Mouse (Mus musculus): Measurements from ENCODE around the gene Kif2c. TPM values are rescaled to one million over a fixed set of nuclear protein-coding genes. Genes with fewer than 3 reads are reported as not detected.

Gene Kif2c
- not detected for polyA plus RNA-seq (2014; fragmentation: Illumina TruSeq; extraction: RNeasy Lipid Tissue Mini Kit (QIAGEN cat#74804); ENCODE audit: low read depth, low replicate concordance)

DNA sequence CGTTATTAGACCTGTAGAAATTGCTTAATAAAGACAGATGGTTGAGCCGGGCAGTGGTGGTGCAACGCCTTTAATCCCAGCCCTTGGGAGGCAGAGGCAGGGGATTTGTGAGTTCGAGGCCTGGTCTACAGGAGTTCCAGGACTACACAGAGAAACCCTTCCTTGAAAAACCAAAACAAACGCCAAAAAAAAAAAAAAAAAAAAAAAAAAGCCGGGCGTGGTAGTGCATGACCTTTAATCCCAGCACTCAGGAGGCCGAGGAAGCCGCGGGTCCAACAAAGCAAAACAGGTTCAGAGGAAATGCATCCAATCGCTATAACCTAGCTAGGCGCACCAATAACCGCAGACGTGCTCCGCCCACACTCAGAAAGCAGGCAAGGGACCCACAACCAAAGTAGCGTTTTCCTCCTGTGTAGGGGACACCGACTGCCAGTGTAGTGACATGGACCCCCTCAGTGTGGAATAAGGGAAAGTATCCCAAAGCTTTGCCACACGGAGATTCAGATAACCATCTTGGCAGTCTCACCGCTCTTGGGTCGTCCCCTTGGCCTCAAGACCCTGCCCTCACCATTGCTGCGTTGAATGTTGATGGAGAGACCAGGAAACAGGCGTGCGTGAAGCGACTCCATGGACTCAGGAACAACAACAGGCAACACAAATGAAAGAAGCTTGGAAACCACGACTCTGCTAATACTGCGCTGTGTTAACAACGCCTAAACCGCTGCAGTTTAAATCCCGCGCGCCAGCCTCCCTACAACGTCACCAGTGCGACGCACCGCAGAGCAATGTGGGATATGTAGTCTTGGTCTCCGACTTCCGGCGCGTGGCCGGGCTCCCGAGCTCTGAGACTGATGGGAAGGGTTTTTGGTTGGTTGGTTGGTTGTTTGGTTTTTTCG lies at the start of gene Kif2c:
TSS of gene Kif2c (minus strand) at position 777 of the 896 bp plus-strand sequence.

GRCm38 (mm10) chr4:117155792-117156355 lies 26.6 kb downstream of the Kif2c start, which contains the start of gene Rps8:
Rps8 (minus strand) TSS chr4:117156243.

DNA sequence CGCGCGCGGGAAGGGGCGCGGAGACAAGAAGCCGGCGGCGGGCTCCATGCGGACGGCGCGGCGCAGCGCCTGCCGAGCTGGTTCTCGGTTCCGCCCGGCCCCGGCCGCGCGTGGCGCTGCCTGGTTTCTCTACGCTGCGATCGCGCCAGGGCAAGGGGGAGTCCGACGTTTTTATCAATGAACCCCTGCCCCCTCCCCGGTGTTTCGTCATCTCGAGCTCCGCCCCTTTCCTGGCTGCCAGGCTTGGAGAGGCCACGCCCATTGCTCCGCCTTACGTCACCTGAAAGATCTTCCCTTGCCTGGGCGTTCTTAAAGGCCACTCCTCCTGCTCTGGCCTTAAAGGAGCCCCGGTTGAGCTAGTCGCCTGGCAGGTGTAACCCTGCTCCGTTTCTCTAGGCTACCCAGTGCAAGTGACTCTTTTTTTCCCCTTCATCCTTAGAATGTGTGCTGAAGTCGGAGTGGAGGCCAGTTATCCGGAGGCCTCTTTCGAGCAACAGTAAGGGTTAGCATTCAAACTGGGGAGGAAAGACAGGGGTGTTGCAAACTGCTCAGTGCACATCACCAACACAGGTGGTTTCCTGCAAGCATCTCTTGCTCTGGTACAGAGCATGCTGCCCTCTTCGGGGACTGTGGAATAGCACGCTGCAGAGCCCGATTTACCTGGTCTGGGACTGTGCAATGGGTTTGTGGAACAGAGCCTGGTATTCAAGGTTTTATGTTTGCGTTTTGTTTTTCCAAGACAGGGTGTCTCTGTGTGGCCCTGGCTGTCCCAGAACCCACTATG lies 48.4 kb downstream of the Kif2c start, which contains the start of gene Plk3:
TSS of gene Plk3 (minus strand) at position 147 of the 784 bp plus-strand sequence.

DNA sequence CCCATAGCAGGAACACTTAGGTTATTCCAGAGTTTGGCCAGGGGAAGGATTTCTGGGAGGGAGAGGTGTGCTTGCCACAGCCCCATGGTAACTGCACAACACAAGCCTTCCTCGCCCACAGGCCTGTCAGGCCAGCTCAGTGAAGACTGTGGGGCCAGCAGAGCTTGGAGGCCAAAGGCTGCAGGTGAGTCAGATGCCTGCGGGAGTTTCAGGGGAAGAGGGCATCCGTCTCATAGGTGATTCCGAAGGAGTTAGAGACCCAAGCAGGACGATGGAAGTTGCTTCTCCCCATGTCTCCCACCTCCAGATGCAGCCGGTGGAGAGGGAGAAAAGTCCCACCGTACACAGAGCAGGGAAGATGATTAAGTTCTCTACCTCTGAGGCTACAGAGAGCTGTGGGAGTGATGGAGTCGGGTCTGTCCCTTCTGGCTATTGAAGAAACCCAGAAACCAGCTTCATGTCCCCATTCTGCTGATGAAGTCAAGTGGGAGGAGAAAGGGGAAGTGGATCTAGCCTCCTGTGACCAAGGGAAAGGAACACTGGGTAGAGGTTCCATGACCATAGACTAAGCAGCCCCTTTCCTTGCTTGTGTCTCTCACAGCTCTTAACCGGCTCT lies 55.7 kb downstream of the Kif2c start, which contains the start of gene Tctex1d4:
TSS of gene Tctex1d4 (plus strand) at position 120 of the 616 bp plus-strand sequence.

DNA sequence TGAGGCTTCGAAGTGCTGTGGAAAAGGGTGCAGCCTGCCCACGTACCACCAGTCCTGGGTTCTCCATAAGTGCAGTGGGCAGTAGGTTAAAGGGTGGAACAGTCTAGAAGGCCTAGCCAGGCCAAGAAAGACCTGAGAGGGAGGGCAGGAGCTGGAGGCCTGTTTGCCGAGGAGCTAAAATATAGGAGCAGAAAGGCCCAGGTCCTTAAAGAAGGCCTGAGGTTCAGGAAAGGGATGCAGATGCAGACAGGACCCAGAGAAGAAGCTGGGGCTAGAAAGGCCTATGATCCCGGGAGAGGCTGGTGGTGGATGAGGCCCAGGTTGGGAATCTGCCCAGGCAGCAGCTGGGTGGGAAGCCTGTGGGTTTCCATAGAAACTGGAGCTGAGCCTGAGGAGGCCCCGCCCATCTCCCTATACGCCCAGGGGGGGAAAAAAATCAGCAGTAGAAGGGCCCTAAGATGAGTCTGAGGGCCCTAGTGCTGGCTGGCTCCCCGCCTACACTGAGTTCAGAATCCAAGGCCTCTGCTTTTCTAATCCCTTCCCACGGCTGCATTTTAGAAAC lies 57.0 kb downstream of the Kif2c start, which contains the start of gene Btbd19:
TSS of gene Btbd19 (minus strand) at position 378 of the 562 bp plus-strand sequence.

Other genes starting within 250 kb of the Kif2c start
- 15.4 TPM for gene Urod, start 188.2 kb downstream of the Kif2c start, polyA plus RNA-seq (2014; fragmentation: Illumina TruSeq; extraction: RNeasy Lipid Tissue Mini Kit (QIAGEN cat#74804); ENCODE audit: low read depth, low replicate concordance)
- 7.8 TPM for gene Hectd3, start 187.3 kb downstream of the Kif2c start, polyA plus RNA-seq (2014; fragmentation: Illumina TruSeq; extraction: RNeasy Lipid Tissue Mini Kit (QIAGEN cat#74804); ENCODE audit: low read depth, low replicate concordance)
- 10.9 TPM for gene Eif2b3, start 163.2 kb downstream of the Kif2c start, polyA plus RNA-seq (2014; fragmentation: Illumina TruSeq; extraction: RNeasy Lipid Tissue Mini Kit (QIAGEN cat#74804); ENCODE audit: low read depth, low replicate concordance)
- not detected for gene Ptch2, start 86.6 kb downstream of the Kif2c start, polyA plus RNA-seq (2014; fragmentation: Illumina TruSeq; extraction: RNeasy Lipid Tissue Mini Kit (QIAGEN cat#74804); ENCODE audit: low read depth, low replicate concordance)
- 0.32 TPM for gene Btbd19, start 56.9 kb downstream of the Kif2c start, polyA plus RNA-seq (2014; fragmentation: Illumina TruSeq; extraction: RNeasy Lipid Tissue Mini Kit (QIAGEN cat#74804); ENCODE audit: low read depth, low replicate concordance)
- not detected for gene Tctex1d4, start 55.8 kb downstream of the Kif2c start, polyA plus RNA-seq (2014; fragmentation: Illumina TruSeq; extraction: RNeasy Lipid Tissue Mini Kit (QIAGEN cat#74804); ENCODE audit: low read depth, low replicate concordance)
- 2.3 TPM for gene Plk3, start 48.7 kb downstream of the Kif2c start, polyA plus RNA-seq (2014; fragmentation: Illumina TruSeq; extraction: RNeasy Lipid Tissue Mini Kit (QIAGEN cat#74804); ENCODE audit: low read depth, low replicate concordance)
- 71.6 TPM for gene Rps8, start 26.4 kb downstream of the Kif2c start, polyA plus RNA-seq (2014; fragmentation: Illumina TruSeq; extraction: RNeasy Lipid Tissue Mini Kit (QIAGEN cat#74804); ENCODE audit: low read depth, low replicate concordance)
- gene Tmem53, start 69.3 kb upstream of the Kif2c start, polyA plus RNA-seq (2014; fragmentation: Illumina TruSeq; extraction: RNeasy Lipid Tissue Mini Kit (QIAGEN cat#74804); ENCODE audit: low read depth, low replicate concordance), result 1.5 TPM
- not detected for gene Armh1, start 69.5 kb upstream of the Kif2c start, polyA plus RNA-seq (2014; fragmentation: Illumina TruSeq; extraction: RNeasy Lipid Tissue Mini Kit (QIAGEN cat#74804); ENCODE audit: low read depth, low replicate concordance)